Mouse (Mus musculus): ENCODE measurements around the gene Slc6a4.

DNA sequence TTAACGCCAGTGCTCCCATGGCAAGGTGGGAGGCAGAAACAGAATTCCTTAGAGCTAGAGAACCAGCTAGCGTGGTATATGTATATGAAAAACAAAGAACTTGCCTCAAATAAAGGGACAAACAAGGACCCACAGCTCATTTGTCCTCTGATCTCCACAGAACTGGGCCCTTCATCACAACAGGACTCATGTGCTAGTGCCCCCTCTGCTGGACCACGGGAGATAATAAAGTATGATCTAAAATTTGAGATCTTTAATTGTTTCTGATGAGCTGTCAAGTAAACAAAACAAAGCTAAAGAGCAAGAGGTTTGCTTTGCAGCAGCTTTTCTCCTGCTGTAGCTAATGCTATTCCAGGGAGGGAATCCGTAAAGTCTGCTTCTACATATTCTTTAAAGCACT is 72.3 kb downstream of the Slc6a4 start:
- TF ChIP-seq POLR2A (IDR thresholded peaks at IDR 0.05; ENCODE audit: insufficient read depth, low read depth, low read length) (no peak), CTCF (IDR thresholded peaks at IDR 0.05) (peak; percentile 52)

Data from heart, adult 2 months (tissue).